Mouse (Mus musculus): Measurements from ENCODE around the gene Tmem165. TPM values are rescaled to one million over a fixed set of nuclear protein-coding genes. Genes with fewer than 3 reads are reported as not detected.

Gene Tmem165
- polyA plus RNA-seq, 1 experiment from 2014 or later: 47.0 TPM

Other genes with a start within 250 kb of the Tmem165 start
- 23.8 and 24.4 TPM in 2 replicates for gene Kdr, start 205.4 kb upstream of the Tmem165 start, polyA plus RNA-seq (2015; fragmentation: Nextera tagmentation; extraction: Ambion mirVana)
- gene Srd5a3, start 43.6 kb upstream of the Tmem165 start, polyA plus RNA-seq (2015; fragmentation: Nextera tagmentation; extraction: Ambion mirVana): 18.0 and 18.8 TPM in 2 replicates
- gene Clock, start 120.9 kb downstream of the Tmem165 start, polyA plus RNA-seq (2015; fragmentation: Nextera tagmentation; extraction: Ambion mirVana): 13.1 and 14.4 TPM in 2 replicates
- gene Pdcl2, start 147.3 kb downstream of the Tmem165 start, polyA plus RNA-seq (2015; fragmentation: Nextera tagmentation; extraction: Ambion mirVana): not detected in 2 replicates
- 1.1 and 1.6 TPM in 2 replicates for gene Nmu, start 179.9 kb downstream of the Tmem165 start, polyA plus RNA-seq (2015; fragmentation: Nextera tagmentation; extraction: Ambion mirVana)

Measured in hindbrain, embryonic 15.5 days (tissue).